Mouse (Mus musculus): Measurements from ENCODE around the gene Banp. TPM values are rescaled to one million over a fixed set of nuclear protein-coding genes. Genes with fewer than 3 reads are reported as not detected.
A peak's percentile ranks its signal among the peaks of the same experiment; 100 is the strongest.

Banp gene
- polyA plus RNA-seq, 1 experiment from 2014 or later, result 35.6 TPM

- Histone ChIP-seq H3K27ac (no peak overlapping the region), H3K9ac (no peak overlapping the region), H3K4me3 (replicated peaks) (no peak overlapping the region), H3K4me1 (peaks cover 4% of the 10 kb centered on the region; the same call in 1 of the 2 replicates), H3K27me3 (replicated peaks) (no peaks in the 10 kb centered on the region), H3K4me2 (no peak overlapping the region), H3K9me3 (no peaks in the 10 kb centered on the region), H3K36me3 (no peaks in the 10 kb centered on the region)
- ATAC-seq (ENCODE audit: insufficient read depth, low FRiP score, low read depth), result no peak
- 73% methylated on average over 6 of the region's 6 CpGs for WGBS
Observed at GRCm38 (mm10) chr8:122036325-122036724, 86.8 kb downstream of the Banp start.

DNA sequence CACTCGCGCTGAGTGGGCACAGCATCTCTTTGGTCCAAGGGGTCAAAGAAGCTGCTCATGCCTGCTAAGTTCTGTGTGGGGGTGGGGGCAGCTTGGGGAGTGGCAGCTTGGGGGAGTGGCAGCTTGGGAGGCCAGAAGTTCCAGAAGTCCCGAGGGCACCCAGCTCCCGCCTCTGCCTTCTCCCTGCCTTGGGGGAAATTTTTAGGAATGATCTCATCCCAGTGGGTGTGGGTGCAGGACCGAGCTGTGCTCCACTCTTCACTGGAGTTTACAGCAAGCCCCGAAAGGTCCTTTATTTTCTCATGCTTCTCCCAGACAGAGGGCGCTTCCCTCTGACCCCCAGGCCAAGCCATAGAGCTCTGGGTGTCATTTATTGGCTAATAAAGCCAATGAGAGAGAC lies 87.7 kb downstream of the Banp start:
- no peak overlapping the region for H3K9ac ChIP-seq
- WGBS, result 70% methylated on average over 7 of the region's 7 CpGs
- H3K36me3 ChIP-seq, result no peaks in the 10 kb centered on the region
- no peaks in the 10 kb centered on the region for H3K27me3 ChIP-seq (replicated peaks)
- no peaks in the 10 kb centered on the region for H3K9me3 ChIP-seq
- no peak overlapping the region for H3K4me2 ChIP-seq
- H3K27ac ChIP-seq, result no peak overlapping the region
- peaks cover 4% of the 10 kb centered on the region; the same call in 1 of the 2 replicates for H3K4me1 ChIP-seq
- ATAC-seq (ENCODE audit: insufficient read depth, low FRiP score, low read depth), result no peak
- no peak overlapping the region for H3K4me3 ChIP-seq (replicated peaks)

GRCm38 (mm10) chr8:122038076-122038475 lies 88.5 kb downstream of the Banp start:
- Histone ChIP-seq H3K27me3 (replicated peaks) (no peaks in the 10 kb centered on the region), H3K4me2 (no peak overlapping the region), H3K4me3 (replicated peaks) (no peak overlapping the region), H3K9me3 (no peaks in the 10 kb centered on the region), H3K4me1 (no peaks in the 10 kb centered on the region), H3K36me3 (no peaks in the 10 kb centered on the region), H3K9ac (no peak overlapping the region), H3K27ac (no peak overlapping the region)
- no peak for ATAC-seq (ENCODE audit: insufficient read depth, low FRiP score, low read depth)
- WGBS, result 85% methylated on average over 6 of the region's 6 CpGs

DNA sequence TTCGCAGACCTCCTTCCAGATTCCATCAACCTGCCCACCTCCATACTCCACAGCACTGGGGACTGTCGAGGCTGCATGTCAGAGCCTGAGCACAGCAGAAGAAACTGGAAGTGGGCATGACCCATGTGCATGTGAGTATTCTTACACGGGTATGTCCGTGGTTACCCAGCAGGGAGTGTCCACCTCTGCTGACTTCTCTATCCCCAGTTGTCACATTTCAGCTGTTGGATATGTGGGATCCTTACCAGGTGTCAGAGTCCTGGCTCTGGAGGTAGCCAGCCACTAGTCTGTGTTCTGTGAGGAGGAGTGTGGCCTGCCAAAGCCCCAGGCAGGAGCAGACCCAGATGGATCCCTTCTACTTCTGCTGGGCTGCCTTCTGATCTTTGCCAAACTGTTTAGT lies 89.9 kb downstream of the Banp start:
- Histone ChIP-seq H3K4me1 (0 out of 2 replicates have a peak, but pooled peaks cover 3% of the 10 kb centered on the region), H3K27me3 (replicated peaks) (no peaks in the 10 kb centered on the region), H3K27ac (no peak overlapping the region), H3K36me3 (no peaks in the 10 kb centered on the region), H3K9ac (no peak overlapping the region), H3K4me2 (no peak overlapping the region), H3K9me3 (no peaks in the 10 kb centered on the region), H3K4me3 (replicated peaks) (no peak overlapping the region)
- 65% methylated on average over 4 of the region's 4 CpGs for WGBS
- no peak for ATAC-seq (ENCODE audit: insufficient read depth, low FRiP score, low read depth)

DNA sequence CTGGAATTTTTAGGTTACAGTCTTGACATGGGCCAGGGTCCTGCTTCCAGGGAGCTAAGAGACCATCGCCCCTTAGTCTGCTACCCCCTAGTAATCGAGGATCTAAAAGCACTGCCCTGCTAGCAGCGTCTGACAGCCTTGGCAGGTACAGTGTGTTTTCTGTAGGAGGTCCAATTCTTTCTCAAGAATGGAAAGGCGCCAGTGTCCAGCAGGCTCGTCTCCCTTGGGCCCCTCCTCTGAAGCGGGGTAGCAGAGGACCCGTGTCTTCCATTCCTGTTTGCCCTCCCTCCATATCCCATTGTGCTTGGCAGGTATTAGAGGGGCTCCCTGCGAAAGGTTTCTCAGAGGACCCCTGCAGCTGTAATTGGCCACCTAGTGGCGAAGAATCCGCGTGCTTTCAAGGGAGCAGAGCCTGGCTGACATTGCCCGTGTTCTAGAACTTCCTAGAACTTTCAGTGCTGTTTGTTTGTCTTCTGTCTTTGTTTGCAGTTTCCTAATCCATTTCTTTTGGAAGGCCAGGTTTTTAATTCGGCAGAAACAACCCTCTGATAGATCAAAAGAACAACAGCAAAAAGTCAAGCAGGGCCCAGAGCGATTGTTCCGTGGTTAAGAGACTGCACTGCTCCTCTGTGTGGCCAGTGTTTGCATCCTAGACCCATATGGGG lies 97.8 kb downstream of the Banp start:
- H3K9ac ChIP-seq, result no peak overlapping the region
- H3K36me3 ChIP-seq, result no peaks in the 10 kb centered on the region
- H3K4me1 ChIP-seq, result peaks cover 7% of the 10 kb centered on the region; the same call in 1 of the 2 replicates
- no peaks in the 10 kb centered on the region for H3K27me3 ChIP-seq (replicated peaks)
- H3K4me2 ChIP-seq, result no peak overlapping the region
- no peak overlapping the region for H3K4me3 ChIP-seq (replicated peaks)
- H3K9me3 ChIP-seq, result no peaks in the 10 kb centered on the region
- no peak for ATAC-seq (ENCODE audit: insufficient read depth, low FRiP score, low read depth)
- 60% methylated on average over 15 of the region's 15 CpGs for WGBS
- H3K27ac ChIP-seq, result no peak overlapping the region

DNA sequence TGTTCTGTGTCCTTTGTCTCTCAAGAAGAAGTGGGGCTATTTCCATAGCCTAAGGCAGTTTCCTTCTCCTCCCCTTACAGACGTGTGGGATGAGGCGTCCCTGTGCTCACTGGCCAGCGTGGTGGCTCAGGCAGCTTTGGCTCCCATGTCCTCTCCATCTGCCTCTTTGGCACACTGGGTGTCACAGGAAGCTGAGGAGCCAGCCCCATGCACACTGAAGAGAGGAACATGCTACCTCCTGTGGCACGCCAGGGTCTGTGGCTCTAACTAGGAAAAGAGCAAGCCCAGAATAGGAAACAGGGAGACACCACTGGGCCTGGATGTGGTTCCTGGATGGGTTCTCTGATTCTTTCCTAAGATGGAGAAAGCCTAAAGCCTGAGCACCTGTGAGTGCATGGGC lies 99.7 kb downstream of the Banp start:
- Histone ChIP-seq H3K9me3 (no peaks in the 10 kb centered on the region), H3K27me3 (replicated peaks) (no peaks in the 10 kb centered on the region), H3K9ac (no peak overlapping the region), H3K36me3 (no peaks in the 10 kb centered on the region), H3K4me3 (replicated peaks) (no peak overlapping the region), H3K27ac (no peak overlapping the region), H3K4me2 (no peak overlapping the region), H3K4me1 (peaks cover 3% of the 10 kb centered on the region; the same call in 1 of the 2 replicates)
- WGBS, result 90% methylated on average over 4 of the region's 4 CpGs
- no peak for ATAC-seq (ENCODE audit: insufficient read depth, low FRiP score, low read depth)

- H3K9me3 ChIP-seq, result no peaks in the 10 kb centered on the region
- no peaks in the 10 kb centered on the region for H3K36me3 ChIP-seq
- H3K27ac ChIP-seq, result no peak overlapping the region
- H3K4me3 ChIP-seq (replicated peaks), result no peak overlapping the region
- H3K4me1 ChIP-seq, result peaks cover 7% of the 10 kb centered on the region; the same call in 1 of the 2 replicates
- H3K27me3 ChIP-seq (replicated peaks), result no peaks in the 10 kb centered on the region
- ATAC-seq (ENCODE audit: insufficient read depth, low FRiP score, low read depth), result no peak
- 83% methylated on average over 2 of the region's 2 CpGs for WGBS
- H3K9ac ChIP-seq, result no peak overlapping the region
- no peak overlapping the region for H3K4me2 ChIP-seq
Observed at GRCm38 (mm10) chr8:122049923-122050322, 100.4 kb downstream of the Banp start.

DNA sequence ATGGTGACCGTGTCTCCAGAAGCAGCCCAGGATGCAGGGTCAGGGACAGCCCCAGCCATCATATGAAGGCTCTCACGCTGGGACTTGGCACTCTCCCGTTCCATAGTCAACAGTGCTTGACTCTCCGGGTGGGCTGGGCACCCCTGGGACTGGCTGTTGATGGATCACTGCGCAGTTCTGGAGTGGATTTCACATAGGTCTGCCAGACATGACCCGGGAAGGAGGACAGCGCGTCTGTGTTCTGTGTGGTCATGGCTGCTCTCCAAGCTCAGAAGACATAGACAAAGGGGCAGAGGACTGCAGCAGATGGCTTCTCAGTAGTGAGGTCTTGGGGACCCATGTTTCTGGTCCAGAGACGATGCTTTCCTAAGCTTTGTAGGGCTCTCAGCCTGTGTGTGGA lies 101.1 kb downstream of the Banp start:
- Histone ChIP-seq H3K36me3 (no peaks in the 10 kb centered on the region), H3K27ac (no peak overlapping the region), H3K27me3 (replicated peaks) (no peaks in the 10 kb centered on the region), H3K4me2 (no peak overlapping the region), H3K9me3 (no peaks in the 10 kb centered on the region), H3K4me1 (peaks cover 10% of the 10 kb centered on the region; the same call in 1 of the 2 replicates), H3K9ac (no peak overlapping the region), H3K4me3 (replicated peaks) (no peak overlapping the region)
- no peak for ATAC-seq (ENCODE audit: insufficient read depth, low FRiP score, low read depth)
- 84% methylated on average over 9 of the region's 9 CpGs for WGBS

DNA sequence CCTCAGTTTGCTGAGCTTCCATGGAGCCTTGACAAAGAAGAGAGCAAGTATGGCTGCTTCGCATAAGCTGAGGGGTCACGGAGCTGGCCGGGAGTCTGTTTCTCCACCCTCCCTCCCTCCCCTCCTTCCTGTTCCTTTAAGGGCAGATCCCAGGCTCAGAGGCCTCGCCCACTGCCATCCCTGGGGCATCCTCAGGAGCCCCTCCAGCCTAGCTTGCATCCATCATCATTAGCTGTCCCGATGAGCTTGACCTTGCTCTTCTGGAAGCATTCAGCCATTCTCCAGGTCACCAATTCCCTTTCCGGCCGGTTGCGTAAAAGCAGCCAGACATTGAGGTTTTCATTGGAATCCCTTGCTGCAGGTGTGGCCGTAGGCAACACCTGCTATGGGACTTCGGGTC lies 105.8 kb downstream of the Banp start:
- Histone ChIP-seq H3K4me3 (replicated peaks) (no peak overlapping the region), H3K27me3 (replicated peaks) (no peaks in the 10 kb centered on the region), H3K9me3 (no peaks in the 10 kb centered on the region), H3K4me2 (no peak overlapping the region), H3K9ac (no peak overlapping the region), H3K27ac (no peak overlapping the region), H3K36me3 (no peaks in the 10 kb centered on the region), H3K4me1 (peaks cover 15% of the 10 kb centered on the region)
- 40% methylated on average over 10 of the region's 10 CpGs for WGBS
- ATAC-seq (ENCODE audit: insufficient read depth, low FRiP score, low read depth), result no peak

DNA sequence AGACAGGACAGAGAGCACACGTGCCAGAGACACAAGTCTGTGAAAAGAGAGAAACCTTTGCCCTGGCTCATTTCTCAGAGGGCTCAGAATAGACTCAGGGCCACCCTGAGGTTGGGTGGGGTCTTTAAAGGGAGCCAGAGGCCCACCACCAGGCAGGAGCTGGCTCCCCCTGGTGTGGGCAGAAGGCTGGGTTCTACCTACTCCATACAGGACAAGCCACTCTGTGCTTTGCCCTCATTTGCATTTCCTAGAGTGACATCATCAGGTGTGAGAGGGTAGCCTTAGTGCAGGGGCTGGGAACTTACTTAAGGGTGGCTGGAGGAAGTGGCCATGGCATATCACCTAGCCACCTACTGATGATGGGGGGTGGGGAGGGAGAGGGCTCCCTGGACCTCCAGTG lies 106.6 kb downstream of the Banp start:
- no peaks in the 10 kb centered on the region for H3K36me3 ChIP-seq
- ATAC-seq (ENCODE audit: insufficient read depth, low FRiP score, low read depth), result peak; percentile 32; the same call in 1 of the 2 replicates
- H3K4me2 ChIP-seq, result no peak overlapping the region
- peaks cover 15% of the 10 kb centered on the region for H3K4me1 ChIP-seq
- no peaks in the 10 kb centered on the region for H3K9me3 ChIP-seq
- no peak overlapping the region for H3K9ac ChIP-seq
- WGBS, result 12% methylated on average over 1 of the region's 1 CpGs
- H3K4me3 ChIP-seq (replicated peaks), result no peak overlapping the region
- no peaks in the 10 kb centered on the region for H3K27me3 ChIP-seq (replicated peaks)
- H3K27ac ChIP-seq, result 0 out of 2 replicates have a peak overlapping the region, but pooled peaks have one; percentile 5

- no peaks in the 10 kb centered on the region for H3K27me3 ChIP-seq (replicated peaks)
- peaks cover 15% of the 10 kb centered on the region for H3K4me1 ChIP-seq
- 36% methylated on average over 7 of the region's 7 CpGs for WGBS
- no peak overlapping the region for H3K4me2 ChIP-seq
- ATAC-seq (ENCODE audit: insufficient read depth, low FRiP score, low read depth), result peak; percentile 11; the same call in 1 of the 2 replicates
- H3K9ac ChIP-seq, result no peak overlapping the region
- no peaks in the 10 kb centered on the region for H3K9me3 ChIP-seq
- no peak overlapping the region for H3K4me3 ChIP-seq (replicated peaks)
- 0 out of 2 replicates have a peak overlapping the region, but pooled peaks have one; percentile 5 for H3K27ac ChIP-seq
- H3K36me3 ChIP-seq, result no peaks in the 10 kb centered on the region
Observed at GRCm38 (mm10) chr8:122056882-122057281, 107.3 kb downstream of the Banp start.

DNA sequence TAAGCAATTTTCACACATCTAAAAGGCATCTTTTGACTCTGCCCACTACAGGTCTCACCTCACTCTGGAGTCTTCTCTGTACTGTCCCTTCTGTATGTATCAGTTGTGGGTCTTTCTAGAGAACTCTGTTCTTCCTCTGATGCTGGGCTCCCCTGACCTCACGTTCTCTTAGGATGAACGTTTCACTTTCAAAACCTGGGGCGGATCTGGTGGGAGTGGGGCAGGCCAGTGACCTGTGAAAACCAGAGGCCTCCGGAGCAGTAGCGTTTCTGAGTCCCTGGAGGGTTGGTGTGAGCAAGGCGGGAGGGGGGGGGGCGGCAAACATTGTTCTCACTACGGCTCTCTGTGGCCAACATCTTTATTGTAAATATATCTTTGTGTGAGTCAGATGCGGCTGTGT lies 109.0 kb downstream of the Banp start:
- Histone ChIP-seq H3K9ac (no peak overlapping the region), H3K4me2 (no peak overlapping the region), H3K27ac (no peak overlapping the region), H3K36me3 (no peaks in the 10 kb centered on the region), H3K9me3 (no peaks in the 10 kb centered on the region), H3K4me1 (peaks cover 15% of the 10 kb centered on the region), H3K27me3 (replicated peaks) (no peaks in the 10 kb centered on the region), H3K4me3 (replicated peaks) (no peak overlapping the region)
- 62% methylated on average over 9 of the region's 9 CpGs for WGBS
- no peak for ATAC-seq (ENCODE audit: insufficient read depth, low FRiP score, low read depth)

All from stomach, embryonic 15.5 days (tissue).